Mouse (Mus musculus): ENCODE measurements around the gene Snx22. TPM values are rescaled to one million over a fixed set of nuclear protein-coding genes. Genes with fewer than 3 reads are reported as not detected.

The Snx22 gene
- polyA plus RNA-seq, 1 experiment from 2014 or later = 3.1 TPM

DNA sequence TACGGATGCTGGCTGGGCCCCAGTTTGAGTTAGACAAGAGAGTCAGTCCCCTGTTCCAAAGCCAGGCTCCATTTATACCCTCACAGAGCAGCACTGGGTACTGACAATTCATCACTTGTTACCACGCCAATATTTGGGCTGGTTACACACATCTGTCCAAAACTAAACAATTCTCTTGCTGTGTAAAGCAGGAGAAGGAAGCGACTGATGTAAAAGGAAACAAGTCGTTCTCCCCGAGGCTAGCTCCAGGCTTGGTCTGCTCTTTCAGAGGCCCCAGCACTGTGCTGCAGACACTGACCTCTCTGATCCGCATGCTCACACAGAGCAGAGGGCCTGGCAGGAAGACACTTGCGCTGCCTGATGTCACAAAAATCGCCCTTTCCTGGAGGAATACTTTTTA is 32.1 kb upstream of the Snx22 start:
- peaks cover 31% of the 10 kb centered on the region for H3K36me3 ChIP-seq (ENCODE audit: control insufficient read depth, insufficient read depth, low read length)
- 77% methylated on average over 8 of the region's 8 CpGs for WGBS
- H3K4me3 ChIP-seq (replicated peaks; ENCODE audit: low read length) = no peak overlapping the region
- no peak overlapping the region for H3K27ac ChIP-seq (ENCODE audit: low read length)
- no peak overlapping the region for H3K9ac ChIP-seq (ENCODE audit: low read length)
- no peaks in the 10 kb centered on the region for H3K9me3 ChIP-seq (replicated peaks; ENCODE audit: control insufficient read depth, low read length)
- no peak overlapping the region for H3K4me2 ChIP-seq (ENCODE audit: low read depth, low read length)
- no peaks in the 10 kb centered on the region for H3K27me3 ChIP-seq (ENCODE audit: control insufficient read depth, insufficient read depth, low read length)
- peak; percentile 47; the same call in 1 of the 2 replicates for ATAC-seq (ENCODE audit: insufficient read depth, low FRiP score)
- no peaks in the 10 kb centered on the region for H3K4me1 ChIP-seq (ENCODE audit: control insufficient read depth, insufficient read depth, low read length)

DNA sequence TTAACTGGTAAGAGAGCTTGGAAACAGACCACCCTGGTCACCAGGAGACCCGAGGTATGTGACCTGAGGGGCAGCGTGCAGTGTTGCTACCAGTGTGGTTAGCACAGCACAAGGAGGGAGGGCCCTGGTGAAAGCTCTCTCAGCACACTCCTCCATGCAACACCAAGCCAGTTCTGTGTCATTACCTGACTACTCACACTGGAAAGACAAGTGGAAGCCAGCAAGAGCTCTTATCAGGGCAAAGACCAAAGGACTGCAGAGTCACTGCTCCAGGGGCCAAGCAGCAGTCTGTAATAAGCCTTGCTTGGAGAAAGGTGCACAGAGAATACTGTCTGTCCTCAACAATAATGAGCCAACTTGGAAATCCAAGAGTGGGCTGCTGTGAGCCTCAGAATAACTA is 23.1 kb upstream of the Snx22 start:
- H3K36me3 ChIP-seq (ENCODE audit: control insufficient read depth, insufficient read depth, low read length) = peaks cover 26% of the 10 kb centered on the region
- peaks cover 20% of the 10 kb centered on the region for H3K4me1 ChIP-seq (ENCODE audit: control insufficient read depth, insufficient read depth, low read length)
- H3K27ac ChIP-seq (ENCODE audit: low read length) = peak overlapping the region; percentile 48; the same call in 1 of the 2 replicates
- H3K4me2 ChIP-seq (ENCODE audit: low read depth, low read length) = no peak overlapping the region
- no peak overlapping the region for H3K9ac ChIP-seq (ENCODE audit: low read length)
- H3K27me3 ChIP-seq (ENCODE audit: control insufficient read depth, insufficient read depth, low read length) = no peaks in the 10 kb centered on the region
- H3K9me3 ChIP-seq (replicated peaks; ENCODE audit: control insufficient read depth, low read length) = no peaks in the 10 kb centered on the region
- no peak overlapping the region for H3K4me3 ChIP-seq (replicated peaks; ENCODE audit: low read length)
- ATAC-seq (ENCODE audit: insufficient read depth, low FRiP score) = peak; percentile 34; the same call in 1 of the 2 replicates
- WGBS = 51% methylated on average over 2 of the region's 2 CpGs

DNA sequence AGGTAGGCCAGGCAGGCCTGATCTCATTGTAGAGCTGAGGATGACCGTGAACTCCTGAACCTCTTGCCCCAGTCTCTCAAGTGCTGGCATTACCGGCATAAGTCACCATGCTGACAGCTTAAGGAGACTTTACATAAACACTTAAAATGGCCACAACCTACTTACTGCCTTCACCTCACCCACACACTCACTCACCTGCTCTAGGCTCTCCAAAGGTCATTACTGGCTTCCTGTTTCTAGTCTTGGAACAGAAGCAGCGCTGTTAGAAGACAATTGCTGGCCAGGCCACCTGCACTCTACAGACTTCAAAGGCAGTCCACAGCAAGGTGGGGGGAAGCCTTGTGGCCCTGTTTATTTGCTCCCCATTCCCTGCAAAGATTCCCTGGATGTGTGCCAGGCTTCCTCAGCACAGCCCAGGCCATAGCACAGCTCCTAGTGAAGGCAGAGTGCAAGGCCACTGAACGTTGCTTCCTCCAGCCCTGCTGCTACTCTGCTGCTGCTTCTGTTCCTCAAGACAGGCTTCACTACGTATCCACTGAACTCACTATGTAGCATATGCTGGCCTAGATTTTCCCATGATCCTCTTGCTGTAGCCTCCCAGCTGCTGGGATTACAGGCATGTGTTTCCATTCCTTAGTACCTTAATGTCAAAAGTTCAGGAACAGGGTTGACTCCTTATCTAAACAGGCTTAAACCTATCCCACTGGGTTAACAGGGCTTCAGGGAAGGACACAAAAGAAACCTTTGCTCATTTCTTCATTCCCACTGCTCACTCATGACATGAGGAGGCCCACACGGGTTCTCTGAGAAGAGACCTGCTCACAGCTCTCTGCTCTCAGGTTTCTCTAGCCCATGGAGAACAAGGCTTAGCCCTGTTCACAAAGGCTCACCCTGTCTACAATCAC is 22.1 kb upstream of the Snx22 start:
- peak; percentile 63; the same call in 1 of the 2 replicates for ATAC-seq (ENCODE audit: insufficient read depth, low FRiP score)
- no peak overlapping the region for H3K9ac ChIP-seq (ENCODE audit: low read length)
- peaks cover 35% of the 10 kb centered on the region for H3K36me3 ChIP-seq (ENCODE audit: control insufficient read depth, insufficient read depth, low read length)
- peak overlapping the region; percentile 48 for H3K27ac ChIP-seq (ENCODE audit: low read length)
- no peak overlapping the region for H3K4me3 ChIP-seq (replicated peaks; ENCODE audit: low read length)
- 30% methylated on average over 6 of the region's 6 CpGs for WGBS
- H3K9me3 ChIP-seq (replicated peaks; ENCODE audit: control insufficient read depth, low read length) = no peaks in the 10 kb centered on the region
- H3K4me2 ChIP-seq (ENCODE audit: low read depth, low read length) = no peak overlapping the region
- H3K4me1 ChIP-seq (ENCODE audit: control insufficient read depth, insufficient read depth, low read length) = peaks cover 20% of the 10 kb centered on the region
- H3K27me3 ChIP-seq (ENCODE audit: control insufficient read depth, insufficient read depth, low read length) = no peaks in the 10 kb centered on the region

DNA sequence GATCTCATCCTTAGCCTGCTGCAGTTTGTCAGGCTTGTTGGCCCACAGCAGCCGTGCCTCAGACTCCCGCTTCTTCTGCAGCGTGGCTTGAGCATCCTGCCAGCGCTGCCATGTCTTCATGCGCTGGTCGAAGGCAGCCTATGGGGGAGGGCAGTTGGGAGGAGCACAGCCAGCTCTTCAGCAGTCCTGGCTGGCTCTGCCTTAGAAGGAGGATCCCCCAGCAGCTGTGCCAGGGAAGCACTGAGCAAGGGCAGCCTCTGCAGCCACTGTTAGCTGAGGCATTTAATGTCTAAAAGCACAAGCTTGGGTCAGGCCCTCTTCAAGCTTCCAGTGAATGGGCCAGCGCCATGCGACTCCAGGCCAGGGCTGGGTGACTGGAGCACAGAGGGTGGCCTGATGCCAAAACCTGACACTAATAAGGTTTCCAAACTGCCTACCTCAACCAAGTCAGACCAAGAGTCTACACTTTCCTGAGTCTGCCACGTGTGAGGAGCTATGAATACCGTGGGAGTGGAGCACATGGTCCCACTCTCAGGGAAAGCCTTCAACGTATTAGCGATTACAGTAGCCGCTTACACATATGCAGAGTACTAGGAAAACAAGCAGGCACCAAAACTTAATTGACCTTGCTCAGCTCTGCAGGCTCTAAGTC is 21.2 kb upstream of the Snx22 start:
- Histone ChIP-seq H3K27ac (ENCODE audit: low read length) (peak overlapping the region; percentile 48), H3K36me3 (ENCODE audit: control insufficient read depth, insufficient read depth, low read length) (peaks cover 33% of the 10 kb centered on the region), H3K4me2 (ENCODE audit: low read depth, low read length) (no peak overlapping the region), H3K9me3 (replicated peaks; ENCODE audit: control insufficient read depth, low read length) (no peaks in the 10 kb centered on the region), H3K4me3 (replicated peaks; ENCODE audit: low read length) (no peak overlapping the region), H3K4me1 (ENCODE audit: control insufficient read depth, insufficient read depth, low read length) (peaks cover 20% of the 10 kb centered on the region), H3K27me3 (ENCODE audit: control insufficient read depth, insufficient read depth, low read length) (no peaks in the 10 kb centered on the region), H3K9ac (ENCODE audit: low read length) (no peak overlapping the region)
- 80% methylated on average over 13 of the region's 13 CpGs for WGBS
- ATAC-seq (ENCODE audit: insufficient read depth, low FRiP score) = no peak

DNA sequence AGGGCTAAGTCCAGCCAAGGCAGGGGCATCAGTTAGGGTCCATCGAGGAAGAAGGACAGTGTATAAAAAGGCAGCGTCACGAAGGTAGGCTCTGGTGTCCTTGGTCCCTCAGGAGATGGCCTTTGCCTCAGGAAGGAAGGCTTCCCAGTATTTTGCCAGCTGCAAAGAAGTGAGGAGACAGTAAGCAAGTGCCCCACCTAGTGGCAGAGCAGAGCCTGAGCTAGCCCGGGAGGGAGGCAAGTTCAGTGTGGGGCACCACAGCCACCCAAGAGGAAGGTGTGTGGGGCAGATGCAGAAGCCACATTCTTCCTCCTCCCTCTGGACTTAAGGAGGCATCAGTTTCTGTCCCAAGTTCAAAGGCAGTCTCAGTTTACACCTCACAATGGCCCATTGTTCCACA is 18.9 kb upstream of the Snx22 start:
- ATAC-seq (ENCODE audit: insufficient read depth, low FRiP score) = no peak
- WGBS = 47% methylated on average over 4 of the region's 4 CpGs
- peaks cover 30% of the 10 kb centered on the region for H3K36me3 ChIP-seq (ENCODE audit: control insufficient read depth, insufficient read depth, low read length)
- peaks cover 20% of the 10 kb centered on the region for H3K4me1 ChIP-seq (ENCODE audit: control insufficient read depth, insufficient read depth, low read length)
- no peaks in the 10 kb centered on the region for H3K27me3 ChIP-seq (ENCODE audit: control insufficient read depth, insufficient read depth, low read length)
- H3K9ac ChIP-seq (ENCODE audit: low read length) = no peak overlapping the region
- H3K9me3 ChIP-seq (replicated peaks; ENCODE audit: control insufficient read depth, low read length) = no peaks in the 10 kb centered on the region
- H3K4me2 ChIP-seq (ENCODE audit: low read depth, low read length) = no peak overlapping the region
- H3K4me3 ChIP-seq (replicated peaks; ENCODE audit: low read length) = no peak overlapping the region
- H3K27ac ChIP-seq (ENCODE audit: low read length) = no peak overlapping the region

DNA sequence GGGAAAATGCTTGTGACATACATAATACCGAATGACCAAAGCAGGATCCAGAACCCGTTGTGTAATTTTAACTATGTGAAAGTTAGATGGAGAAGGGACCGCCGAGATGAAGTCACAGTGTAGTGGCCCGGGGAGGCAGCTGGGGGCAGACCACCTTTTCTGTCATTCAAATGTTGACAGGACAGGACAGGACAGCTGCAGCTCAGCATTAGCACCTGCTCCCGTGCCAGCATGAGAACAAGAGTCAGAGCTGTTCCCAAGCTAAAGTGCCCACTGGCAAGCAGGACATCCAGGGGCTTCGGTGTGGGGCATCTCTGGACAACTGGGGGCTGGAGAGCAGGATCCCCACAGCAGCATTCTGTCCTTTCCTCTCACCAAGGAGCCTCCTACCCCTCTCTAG is 17.5 kb upstream of the Snx22 start:
- ATAC-seq (ENCODE audit: insufficient read depth, low FRiP score) = no peak
- H3K36me3 ChIP-seq (ENCODE audit: control insufficient read depth, insufficient read depth, low read length) = peaks cover 25% of the 10 kb centered on the region
- WGBS = 93% methylated on average over 7 of the region's 7 CpGs

DNA sequence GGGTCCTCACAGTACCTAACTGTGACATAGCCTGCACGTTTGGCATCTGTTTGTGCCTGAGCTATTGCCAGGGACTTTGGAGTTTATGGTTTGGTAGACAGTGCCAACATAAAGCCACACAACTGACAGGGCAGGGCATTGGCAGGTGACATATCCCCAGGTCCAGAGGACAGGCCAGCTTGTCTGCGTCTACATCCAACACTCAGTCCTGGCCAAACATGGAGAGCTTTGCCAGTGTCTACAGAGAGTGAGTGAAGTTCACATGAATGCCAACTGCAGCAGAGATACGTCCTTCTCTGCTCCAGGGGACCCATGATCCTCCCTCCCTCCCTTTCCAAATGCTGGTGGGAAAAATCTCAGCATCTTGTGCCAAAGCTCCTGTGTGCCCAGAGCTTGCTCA is 14.7 kb upstream of the Snx22 start:
- Histone ChIP-seq H3K9me3 (replicated peaks; ENCODE audit: control insufficient read depth, low read length) (no peaks in the 10 kb centered on the region), H3K4me3 (replicated peaks; ENCODE audit: low read length) (no peak overlapping the region), H3K27ac (ENCODE audit: low read length) (no peak overlapping the region), H3K4me1 (ENCODE audit: control insufficient read depth, insufficient read depth, low read length) (no peaks in the 10 kb centered on the region), H3K36me3 (ENCODE audit: control insufficient read depth, insufficient read depth, low read length) (peaks cover 18% of the 10 kb centered on the region; the same call in 1 of the 2 replicates), H3K9ac (ENCODE audit: low read length) (no peak overlapping the region), H3K4me2 (ENCODE audit: low read depth, low read length) (no peak overlapping the region), H3K27me3 (ENCODE audit: control insufficient read depth, insufficient read depth, low read length) (no peaks in the 10 kb centered on the region)
- ATAC-seq (ENCODE audit: insufficient read depth, low FRiP score) = no peak
- WGBS = 89% methylated on average over 3 of the region's 3 CpGs

More for the DNA sequence above, 17.5 kb upstream of the Snx22 start:
- Histone ChIP-seq H3K27me3 (ENCODE audit: control insufficient read depth, insufficient read depth, low read length) (no peaks in the 10 kb centered on the region), H3K4me1 (ENCODE audit: control insufficient read depth, insufficient read depth, low read length) (peaks cover 9% of the 10 kb centered on the region), H3K4me2 (ENCODE audit: low read depth, low read length) (no peak overlapping the region), H3K9me3 (replicated peaks; ENCODE audit: control insufficient read depth, low read length) (no peaks in the 10 kb centered on the region), H3K4me3 (replicated peaks; ENCODE audit: low read length) (no peak overlapping the region), H3K9ac (ENCODE audit: low read length) (no peak overlapping the region), H3K27ac (ENCODE audit: low read length) (no peak overlapping the region)

DNA sequence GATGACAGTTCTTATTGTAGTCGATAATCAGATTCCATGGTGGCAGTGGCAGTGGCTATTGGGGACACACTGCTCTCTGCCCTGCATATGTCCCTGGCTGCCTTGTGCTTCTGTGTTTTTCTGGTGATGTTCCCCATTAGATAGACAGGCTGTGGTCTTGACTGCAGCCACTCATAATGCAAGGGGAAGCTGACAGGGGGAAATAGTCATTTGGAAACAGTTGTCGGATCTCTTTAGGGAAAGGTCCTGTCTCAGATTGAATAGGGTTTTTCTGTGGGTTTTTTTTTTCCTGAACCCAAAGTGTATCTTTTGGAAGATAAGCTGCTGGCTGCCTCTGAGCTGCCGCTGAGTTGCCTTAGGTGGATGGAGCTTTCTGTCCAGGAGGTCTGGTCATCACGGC is 12.5 kb upstream of the Snx22 start:
- H3K4me2 ChIP-seq (ENCODE audit: low read depth, low read length) = no peak overlapping the region
- H3K27me3 ChIP-seq (ENCODE audit: control insufficient read depth, insufficient read depth, low read length) = no peaks in the 10 kb centered on the region
- WGBS = 76% methylated on average over 4 of the region's 4 CpGs
- ATAC-seq (ENCODE audit: insufficient read depth, low FRiP score) = no peak
- H3K36me3 ChIP-seq (ENCODE audit: control insufficient read depth, insufficient read depth, low read length) = 0 out of 2 replicates have a peak, but pooled peaks cover 3% of the 10 kb centered on the region
- peaks cover 7% of the 10 kb centered on the region for H3K4me1 ChIP-seq (ENCODE audit: control insufficient read depth, insufficient read depth, low read length)
- no peaks in the 10 kb centered on the region for H3K9me3 ChIP-seq (replicated peaks; ENCODE audit: control insufficient read depth, low read length)
- H3K4me3 ChIP-seq (replicated peaks; ENCODE audit: low read length) = no peak overlapping the region
- no peak overlapping the region for H3K9ac ChIP-seq (ENCODE audit: low read length)
- H3K27ac ChIP-seq (ENCODE audit: low read length) = no peak overlapping the region

DNA sequence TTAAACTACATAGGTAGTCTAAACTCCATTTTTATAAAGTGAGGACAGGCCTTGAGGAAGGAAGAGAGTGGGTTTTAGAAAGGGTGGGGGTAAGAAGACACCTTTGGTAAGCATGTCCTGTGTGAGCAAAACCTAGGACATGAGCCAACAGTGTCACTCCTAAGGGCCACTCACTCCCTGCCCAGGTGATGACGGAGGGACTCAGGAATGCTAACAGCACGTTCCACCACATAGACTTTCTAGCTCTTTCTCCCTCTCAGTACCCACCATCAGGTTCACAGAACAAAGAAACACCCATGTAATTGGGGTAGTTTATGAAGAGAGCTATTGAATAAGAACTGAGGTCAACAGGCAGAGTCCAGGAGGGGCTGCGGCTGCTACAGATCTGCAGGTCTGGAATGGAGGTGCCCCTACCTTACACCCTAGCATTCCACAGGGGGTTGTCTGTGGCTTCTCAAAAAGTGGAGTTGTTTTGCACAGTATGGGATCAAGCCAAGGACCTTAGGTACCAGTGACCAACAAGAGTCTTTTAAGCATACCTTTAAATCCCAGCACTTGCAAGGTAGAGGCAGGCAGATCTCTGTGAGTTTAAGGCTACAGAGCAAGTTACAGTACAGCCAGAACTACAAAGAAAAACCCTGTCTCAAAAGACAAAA is 11.4 kb upstream of the Snx22 start:
- H3K4me2 ChIP-seq (ENCODE audit: low read depth, low read length) = no peak overlapping the region
- H3K4me1 ChIP-seq (ENCODE audit: control insufficient read depth, insufficient read depth, low read length) = peaks cover 7% of the 10 kb centered on the region
- H3K27ac ChIP-seq (ENCODE audit: low read length) = no peak overlapping the region
- 73% methylated on average over 3 of the region's 3 CpGs for WGBS
- ATAC-seq (ENCODE audit: insufficient read depth, low FRiP score) = no peak
- no peaks in the 10 kb centered on the region for H3K36me3 ChIP-seq (ENCODE audit: control insufficient read depth, insufficient read depth, low read length)
- H3K9me3 ChIP-seq (replicated peaks; ENCODE audit: control insufficient read depth, low read length) = no peaks in the 10 kb centered on the region
- no peak overlapping the region for H3K4me3 ChIP-seq (replicated peaks; ENCODE audit: low read length)
- no peak overlapping the region for H3K9ac ChIP-seq (ENCODE audit: low read length)
- no peaks in the 10 kb centered on the region for H3K27me3 ChIP-seq (ENCODE audit: control insufficient read depth, insufficient read depth, low read length)
